Mouse (Mus musculus) MEL (cell line): ENCODE measurements around the gene Dydc2. TPM values are rescaled to one million over a fixed set of nuclear protein-coding genes. Genes with fewer than 3 reads are reported as not detected.
A peak's percentile ranks its signal among the peaks of the same experiment; 100 is the strongest.

Experiments
- DNase-seq: peaks from one replicate; pipeline ENCODE4 v3.0.0; 2011; ENCODE audit warnings: low read depth, low spot score
- H3K27ac ChIP-seq: 2 replicates; pipeline ENCODE4 v1.5.1; 2012; ENCODE audit warnings: low read depth, mild to moderate bottlenecking, control low read depth, low read length, moderate library complexity; ENCODE audit not compliant: control insufficient read depth
- H3K27me3 ChIP-seq, 2 experiments: fragments of 150-350 bp in 1 of 2; sonication (generic) in 1 of 2; 2 replicates each; pipeline ENCODE4 v1.6.1; 2012; ENCODE audit warnings: low read length in 2 of 2, mild to moderate bottlenecking in 2 of 2, improper control_type of control experiment in 1 of 2, moderate library complexity in 1 of 2; ENCODE audit not compliant: insufficient read depth in 2 of 2, control insufficient read depth in 1 of 2
- H3K36me3 ChIP-seq, 2 experiments: 2 replicates each; pipeline ENCODE4 v1.6.1; 2012 to 2014; ENCODE audit warnings: low read length in 2 of 2, improper control_type of control experiment in 1 of 2, inconsistent platforms in 1 of 2, mild to moderate bottlenecking in 1 of 2; ENCODE audit not compliant: insufficient read depth in 2 of 2, control insufficient read depth in 1 of 2
- H3K4me1 ChIP-seq, 2 experiments: fragments of 150-350 bp in 1 of 2; sonication (generic) in 1 of 2; 2 replicates each; pipeline ENCODE4 v1.6.1; 2012; ENCODE audit warnings: low read length in 2 of 2, improper control_type of control experiment in 1 of 2, mild to moderate bottlenecking in 1 of 2; ENCODE audit not compliant: insufficient read depth in 2 of 2, control insufficient read depth in 1 of 2
- H3K4me3 ChIP-seq, 2 experiments: fragments of 150-350 bp in 1 of 2; sonication (generic) in 1 of 2; 2 replicates each; pipeline ENCODE4 v1.5.1; 2012; ENCODE audit warnings: low read depth in 2 of 2, low read length in 2 of 2, mild to moderate bottlenecking in 2 of 2, moderate library complexity in 2 of 2, control low read depth in 1 of 2, improper control_type of control experiment in 1 of 2; ENCODE audit not compliant: control insufficient read depth in 1 of 2, insufficient read depth in 1 of 2
- H3K79me2 ChIP-seq: 2 replicates; pipeline ENCODE4 v1.6.1; 2012; ENCODE audit warnings: mild to moderate bottlenecking, low read length, moderate library complexity; ENCODE audit not compliant: control insufficient read depth, poor library complexity, insufficient read depth
- H3K9ac ChIP-seq: 2 replicates; pipeline ENCODE4 v1.6.1; 2012; ENCODE audit warnings: low read depth, mild to moderate bottlenecking, control low read depth, low read length, moderate library complexity; ENCODE audit not compliant: control insufficient read depth, poor library complexity, severe bottlenecking
- H3K9me3 ChIP-seq: fragments of 150-350 bp; sonication (generic); replicated peaks from 2 replicates; pipeline ENCODE4 v1.6.1; 2012; ENCODE audit warnings: mild to moderate bottlenecking, low read length, improper control_type of control experiment, moderate library complexity; ENCODE audit not compliant: insufficient read depth
- BHLHE40 ChIP-seq: IDR thresholded peaks from 2 replicates; pipeline ENCODE4 v1.6.1; 2012; ENCODE audit warnings: low read depth, mild to moderate bottlenecking, inconsistent platforms, low read length, improper control_type of control experiment, borderline replicate concordance
- CHD1 ChIP-seq: IDR thresholded peaks from 2 replicates; pipeline ENCODE4 v1.6.1; 2012; ENCODE audit warnings: low read depth, mild to moderate bottlenecking, inconsistent platforms, low read length, improper control_type of control experiment
- CHD2 ChIP-seq: IDR thresholded peaks from 2 replicates; pipeline ENCODE4 v1.6.1; 2011; ENCODE audit warnings: low read length, improper control_type of control experiment
- CTCF ChIP-seq, 3 experiments: IDR thresholded peaks in 2 of 3; conservative IDR thresholded peaks in 1 of 3; 2 replicates each; pipeline ENCODE4 v1.5.1; 2011 to 2012; ENCODE audit warnings: low read length in 3 of 3, low read depth in 2 of 3, mild to moderate bottlenecking in 2 of 3, improper control_type of control experiment in 1 of 3, inconsistent platforms in 1 of 3, mixed read lengths in 1 of 3, moderate library complexity in 1 of 3; ENCODE audit not compliant: control insufficient read depth in 1 of 3, insufficient read depth in 1 of 3, poor library complexity in 1 of 3, severe bottlenecking in 1 of 3
- ELF1 ChIP-seq: IDR thresholded peaks from 2 replicates; pipeline ENCODE4 v1.6.1; 2014; ENCODE audit warnings: low read depth, mild to moderate bottlenecking, inconsistent platforms, low read length, improper control_type of control experiment, moderate library complexity
- ETS1 ChIP-seq: IDR thresholded peaks from 2 replicates; pipeline ENCODE4 v1.6.1; 2012; ENCODE audit warnings: low read depth, mild to moderate bottlenecking, inconsistent platforms, low read length, improper control_type of control experiment, moderate library complexity
- KAT2A ChIP-seq: conservative IDR thresholded peaks from 2 replicates; pipeline ENCODE4 v1.6.1; 2012; ENCODE audit warnings: low read depth, low read length, improper control_type of control experiment, inconsistent platforms
- MAZ ChIP-seq: IDR thresholded peaks from 2 replicates; pipeline ENCODE4 v1.6.1; 2012; ENCODE audit warnings: low read depth, mild to moderate bottlenecking, inconsistent platforms, low read length, improper control_type of control experiment
- MEF2A ChIP-seq: IDR thresholded peaks from 2 replicates; pipeline ENCODE4 v1.6.1; 2014; ENCODE audit warnings: low read depth, mild to moderate bottlenecking, inconsistent platforms, low read length, improper control_type of control experiment; ENCODE audit not compliant: poor library complexity, insufficient replicate concordance, severe bottlenecking; ENCODE audit errors: extremely low read depth
- MXI1 ChIP-seq: IDR thresholded peaks from 2 replicates; pipeline ENCODE4 v1.6.1; 2011; ENCODE audit warnings: mild to moderate bottlenecking, low read depth, low read length, improper control_type of control experiment
- MYB ChIP-seq: IDR thresholded peaks from 2 replicates; pipeline ENCODE4 v1.6.1; 2011; ENCODE audit warnings: mild to moderate bottlenecking, low read depth, low read length, improper control_type of control experiment
- NELFE ChIP-seq: IDR thresholded peaks from 2 replicates; pipeline ENCODE4 v1.6.1; 2011; ENCODE audit warnings: low read depth, low read length, improper control_type of control experiment
- NRF1 ChIP-seq: IDR thresholded peaks from 2 replicates; pipeline ENCODE4 v1.6.1; 2014; ENCODE audit warnings: low read depth, mild to moderate bottlenecking, inconsistent platforms, low read length, improper control_type of control experiment, moderate library complexity; ENCODE audit not compliant: poor library complexity, insufficient read depth, severe bottlenecking
- POLR2A ChIP-seq, 2 experiments: IDR thresholded peaks; 2 replicates each; pipeline ENCODE4 v1.6.1; 2011 to 2012; ENCODE audit warnings: low read length in 2 of 2, mild to moderate bottlenecking in 2 of 2, control low read depth in 1 of 2, improper control_type of control experiment in 1 of 2, low read depth in 1 of 2, moderate library complexity in 1 of 2; ENCODE audit not compliant: control insufficient read depth in 1 of 2, insufficient read depth in 1 of 2, poor library complexity in 1 of 2
- RAD21 ChIP-seq: IDR thresholded peaks from 2 replicates; pipeline ENCODE4 v1.6.1; 2011; ENCODE audit warnings: mild to moderate bottlenecking, low read depth, low read length, improper control_type of control experiment
- SMC3 ChIP-seq: IDR thresholded peaks from 2 replicates; pipeline ENCODE4 v1.6.1; 2011; ENCODE audit warnings: low read depth, low read length, improper control_type of control experiment
- TAL1 ChIP-seq: IDR thresholded peaks from 2 replicates; pipeline ENCODE4 v1.6.1; 2012; ENCODE audit warnings: mild to moderate bottlenecking, inconsistent platforms, low read length, moderate library complexity, mixed read lengths
- TBP ChIP-seq: IDR thresholded peaks from 2 replicates; pipeline ENCODE4 v1.8.0; 2011; ENCODE audit warnings: low read depth, low read length, improper control_type of control experiment
- TCF12 ChIP-seq: IDR thresholded peaks from 2 replicates; pipeline ENCODE4 v1.6.1; 2014; ENCODE audit warnings: low read depth, mild to moderate bottlenecking, inconsistent platforms, low read length, improper control_type of control experiment, moderate library complexity
- USF1 ChIP-seq: IDR thresholded peaks from 2 replicates; pipeline ENCODE4 v1.6.1; 2014; ENCODE audit warnings: low read depth, mild to moderate bottlenecking, inconsistent platforms, low read length, improper control_type of control experiment, moderate library complexity
- USF2 ChIP-seq, 2 experiments: IDR thresholded peaks; 2 replicates each; pipeline ENCODE4 v1.6.1; 2011 to 2012; ENCODE audit warnings: improper control_type of control experiment in 2 of 2, low read length in 2 of 2, borderline replicate concordance in 1 of 2, inconsistent platforms in 1 of 2, low read depth in 1 of 2, mild to moderate bottlenecking in 1 of 2; ENCODE audit not compliant: insufficient read depth in 1 of 2
- ZC3H11A ChIP-seq: IDR thresholded peaks from 2 replicates; pipeline ENCODE4 v1.6.1; 2012; ENCODE audit warnings: low read depth, mild to moderate bottlenecking, inconsistent platforms, low read length, improper control_type of control experiment
- polyA plus RNA-seq, 2 experiments: library from polyadenylated mRNA; stranded (reverse) in 1 of 2; unstranded in 1 of 2; fragments of >175 nt in 1 of 2; fragments of >200 nt in 1 of 2; gene quantifications; 2 replicates each; pipeline versions ENCODE4 v1.2.1 to v1.2.4; 2012; ENCODE audit warnings: low replicate concordance in 2 of 2, low read depth in 1 of 2; ENCODE audit not compliant: insufficient read length in 2 of 2, insufficient read depth in 1 of 2, missing spikeins in 1 of 2
- total RNA-seq: library from RNA; depleted of rRNA; stranded (reverse); fragments of 300-350 nt; gene quantifications from 2 replicates; pipeline ENCODE4 v1.2.3, GENCODE M21; 2012

Gene Dydc2
- total and polyA plus RNA-seq, 3 experiments, result not detected

- no peaks in the 10 kb centered on the region for H3K27me3 ChIP-seq
- no peaks in the 10 kb centered on the region for H3K4me1 ChIP-seq
- no peak overlapping the region for H3K9ac ChIP-seq
- no peaks in the 10 kb centered on the region for H3K79me2 ChIP-seq
- H3K27ac ChIP-seq, result no peak overlapping the region
- H3K4me3 ChIP-seq, result no peak overlapping the region
- H3K36me3 ChIP-seq, result no peaks in the 10 kb centered on the region
- TF ChIP-seq SMC3 (peak; percentile 43), USF1 (no peak), NRF1 (no peak), CTCF (IDR thresholded peaks at IDR 0.05 in 2 of 3, conservative IDR thresholded peaks at IDR 0.05 in 1 of 3; ENCODE audit: control insufficient read depth in 1 of 3, insufficient read depth in 1 of 3, low read depth in 2 of 3, low read length in 3 of 3, poor library complexity in 1 of 3, severe bottlenecking in 1 of 3) (peak; percentile 54 to 67 (median 62)), TCF12 (no peak), USF2 (IDR thresholded peaks at IDR 0.05; ENCODE audit: borderline replicate concordance in 1 of 2, insufficient read depth in 1 of 2, low read depth in 1 of 2, low read length in 2 of 2) (no peak), TAL1 (no peak), KAT2A (no peak), MAZ (no peak), BHLHE40 (no peak)
- peak; percentile 65 for DNase-seq
- H3K9me3 ChIP-seq, result no peaks in the 10 kb centered on the region
Observed at GRCm38 (mm10) chr14:41090777-41091176, 21.8 kb upstream of the Dydc2 start.

- no peak overlapping the region for H3K4me3 ChIP-seq
- no peaks in the 10 kb centered on the region for H3K36me3 ChIP-seq
- TF ChIP-seq POLR2A (IDR thresholded peaks at IDR 0.05; ENCODE audit: control insufficient read depth in 1 of 2, insufficient read depth in 1 of 2, low read depth in 1 of 2, low read length in 2 of 2, poor library complexity in 1 of 2) (no peak), CTCF (IDR thresholded peaks at IDR 0.05 in 2 of 3, conservative IDR thresholded peaks at IDR 0.05 in 1 of 3; ENCODE audit: control insufficient read depth in 1 of 3, insufficient read depth in 1 of 3, low read depth in 2 of 3, low read length in 3 of 3, poor library complexity in 1 of 3, severe bottlenecking in 1 of 3) (peak; percentile 58 to 66 (median 60)), SMC3 (peak; percentile 29; the same call in 1 of the 2 replicates), RAD21 (peak; percentile 14), NRF1 (no peak)
- H3K27me3 ChIP-seq, result no peaks in the 10 kb centered on the region; a peak in 1 of 4 replicates
- no peak overlapping the region for H3K27ac ChIP-seq
- no peak overlapping the region for H3K9ac ChIP-seq
- H3K79me2 ChIP-seq, result no peaks in the 10 kb centered on the region
- no peaks in the 10 kb centered on the region for H3K4me1 ChIP-seq
- DNase-seq, result peak; percentile 50
- no peaks in the 10 kb centered on the region for H3K9me3 ChIP-seq
Observed at GRCm38 (mm10) chr14:41087509-41087908, 18.5 kb upstream of the Dydc2 start.

DNA sequence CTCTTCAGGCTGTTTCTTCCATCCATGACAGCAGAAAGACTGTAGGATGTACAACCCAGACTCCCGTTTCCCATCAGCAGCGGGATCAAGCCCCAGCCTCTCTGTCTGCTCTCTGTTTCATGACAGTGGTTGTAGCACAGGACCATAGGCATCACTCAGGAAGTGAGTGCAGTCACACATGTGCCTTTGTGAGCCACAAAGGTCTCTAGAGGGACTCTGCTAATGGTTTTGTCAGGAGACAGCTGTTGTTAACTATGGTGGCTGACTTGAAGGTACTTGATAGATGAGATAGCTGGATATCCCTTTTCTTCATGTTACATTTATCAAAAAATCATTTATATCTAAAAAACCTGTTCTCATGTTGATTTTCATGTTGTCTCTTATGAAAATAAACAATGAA is 13.4 kb upstream of the Dydc2 start:
- Histone ChIP-seq H3K36me3 (no peaks in the 10 kb centered on the region), H3K9me3 (no peaks in the 10 kb centered on the region), H3K4me1 (no peaks in the 10 kb centered on the region)
- TF ChIP-seq ELF1 (no peak), ETS1 (no peak), MYB (no peak), USF1 (no peak), ZC3H11A (no peak), KAT2A (no peak), CHD1 (no peak), TBP (no peak), MEF2A (no peak), MAZ (no peak), TCF12 (no peak), CHD2 (no peak), MXI1 (no peak), NELFE (no peak)
- TF ChIP-seq, all 39 proteins: peak for 0
- no peak for DNase-seq
- Histone ChIP-seq H3K27me3 (peaks cover 0 to 2% of the 10 kb centered on the region in 2 experiments; a peak in 3 of 4 replicates), H3K9ac (no peak overlapping the region), H3K79me2 (no peaks in the 10 kb centered on the region), H3K4me3 (no peak overlapping the region), H3K27ac (no peak overlapping the region)
